Mouse (Mus musculus) heart, embryonic 16.5 days (tissue): ENCODE measurements around the gene Acvr1. TPM values are rescaled to one million over a fixed set of nuclear protein-coding genes. Genes with fewer than 3 reads are reported as not detected.
A peak's percentile ranks its signal among the peaks of the same experiment; 100 is the strongest.

ENCODE experiments used
- ATAC-seq: fragments of 200-750 bp; cut with Nextera tagmentation; replicated peaks from 2 replicates; pipeline ENCODE4 v1.8.0; 2017; ENCODE audit warnings: moderate number of reproducible peaks; ENCODE audit not compliant: insufficient read depth, low FRiP score; ENCODE audit errors: extremely low read depth
- H3K27ac ChIP-seq: fragments of 300-500 bp; sonication (generic); 2 replicates; pipeline ENCODE4 v1.5.1; 2014; ENCODE audit warnings: mild to moderate bottlenecking, low read length, control low read depth, moderate library complexity
- H3K27me3 ChIP-seq: fragments of 300-500 bp; sonication (generic); 2 replicates; pipeline ENCODE4 v1.6.1; 2014; ENCODE audit warnings: low read length, mixed read lengths; ENCODE audit not compliant: control insufficient read depth, insufficient read depth
- H3K36me3 ChIP-seq: fragments of 300-500 bp; sonication (generic); 2 replicates; pipeline ENCODE4 v1.6.1; 2014; ENCODE audit not compliant: control insufficient read depth, insufficient read depth
- H3K4me1 ChIP-seq: fragments of 300-500 bp; sonication (generic); 2 replicates; pipeline ENCODE4 v1.6.1; 2014; ENCODE audit warnings: low read length, mixed read lengths; ENCODE audit not compliant: control insufficient read depth, insufficient read depth
- H3K4me2 ChIP-seq: fragments of 300-500 bp; sonication (generic); 2 replicates; pipeline ENCODE4 v1.6.1; 2014; ENCODE audit warnings: low read depth, mild to moderate bottlenecking, control low read depth, low read length
- H3K4me3 ChIP-seq: fragments of 300-500 bp; sonication (generic); 2 replicates; pipeline ENCODE4 v1.5.1; 2014; ENCODE audit warnings: mild to moderate bottlenecking, control low read depth, low read length
- H3K9ac ChIP-seq: fragments of 300-500 bp; sonication (generic); 2 replicates; pipeline ENCODE4 v1.6.1; 2014; ENCODE audit warnings: low read length, control low read depth
- H3K9me3 ChIP-seq: fragments of 300-500 bp; sonication (generic); replicated peaks from 2 replicates; pipeline ENCODE4 v1.6.1; 2016; ENCODE audit warnings: low read length; ENCODE audit not compliant: control insufficient read depth
- WGBS: fragments of 180-500 bp; shearing (Covaris S2); extraction: QIAGEN DNeasy Blood & Tissue Kit; methylation state at CpG from one replicate; pipeline ENCODE4 v1.1.7; 2014; 5-methylcytosine and 5-hydroxymethylcytosine counted together
- polyA plus RNA-seq: library from polyadenylated mRNA; unstranded; fragments of >200 nt; fragmentation: Nextera tagmentation; extraction: Ambion mirVana; gene quantifications from 2 replicates; pipeline ENCODE4 v1.2.1, GENCODE M21; 2015

Acvr1 gene
- polyA plus RNA-seq, 1 experiment from 2014 or later = 8.0 TPM

DNA sequence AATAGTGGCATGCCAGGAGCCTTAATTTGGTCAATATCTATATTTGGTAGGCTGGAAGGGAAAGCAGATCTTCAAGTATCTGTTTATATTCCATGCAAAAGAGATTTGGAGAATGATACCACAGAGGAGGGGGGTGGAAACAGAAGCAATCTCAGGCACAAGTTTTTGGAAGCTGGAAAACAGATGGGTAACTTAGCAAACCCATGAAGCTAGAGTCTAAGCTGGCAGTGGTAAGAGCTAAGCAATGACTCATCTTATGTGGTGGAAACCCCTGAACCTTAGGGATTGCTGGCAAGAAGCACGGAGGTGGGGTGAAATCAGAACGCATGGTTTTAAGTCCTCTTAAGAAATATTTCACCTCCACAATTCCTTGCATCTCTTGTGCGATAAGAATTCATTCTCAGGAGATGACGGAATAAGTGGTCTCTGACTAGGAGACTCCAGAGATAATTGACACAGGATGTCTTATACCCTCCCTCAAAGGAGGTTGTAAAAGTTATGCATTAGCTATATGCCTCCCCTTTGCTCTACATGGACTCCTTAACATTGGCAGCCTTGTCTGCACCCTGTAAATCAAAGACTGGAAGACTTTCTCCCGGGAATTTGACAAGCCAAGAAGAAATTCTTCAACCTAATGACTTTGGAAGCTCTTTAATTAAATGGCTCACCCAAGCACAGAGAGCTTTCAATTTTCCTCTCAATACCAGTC is 157.9 kb downstream of the Acvr1 start:
- Histone ChIP-seq H3K36me3 (no peaks in the 10 kb centered on the region), H3K4me2 (no peak overlapping the region), H3K9me3 (peaks cover 2% of the 10 kb centered on the region; the same call in 1 of the 2 replicates), H3K9ac (no peak overlapping the region), H3K4me1 (no peaks in the 10 kb centered on the region), H3K27me3 (no peaks in the 10 kb centered on the region), H3K27ac (no peak overlapping the region), H3K4me3 (no peak overlapping the region)
- 75% methylated on average over 5 of the region's 5 CpGs for WGBS
- ATAC-seq = no peak

DNA sequence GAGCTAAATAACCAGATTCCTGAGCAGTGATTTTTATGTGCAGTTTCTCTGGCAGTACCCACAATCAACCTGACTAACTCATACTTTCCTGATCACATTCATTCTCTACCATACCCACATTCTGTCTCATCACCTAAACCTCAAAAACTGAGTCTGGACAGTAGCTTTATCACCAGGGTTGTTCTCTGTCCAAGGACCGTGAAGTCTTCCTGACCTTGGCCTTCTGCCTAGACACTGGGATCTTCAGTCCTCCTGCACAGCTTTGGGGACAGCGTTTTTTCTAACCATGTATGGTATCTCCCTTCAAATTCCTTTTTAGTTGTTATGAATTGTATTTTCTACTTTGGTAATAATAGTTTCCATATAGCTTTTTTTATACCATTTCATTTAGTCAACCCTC is 163.5 kb downstream of the Acvr1 start:
- Histone ChIP-seq H3K4me1 (no peaks in the 10 kb centered on the region), H3K9ac (no peak overlapping the region), H3K27ac (no peak overlapping the region), H3K4me2 (no peak overlapping the region), H3K27me3 (no peaks in the 10 kb centered on the region), H3K36me3 (no peaks in the 10 kb centered on the region), H3K9me3 (peaks cover 2% of the 10 kb centered on the region; the same call in 1 of the 2 replicates), H3K4me3 (no peak overlapping the region)
- WGBS = 75% methylated on average over 2 of the region's 2 CpGs
- no peak for ATAC-seq

DNA sequence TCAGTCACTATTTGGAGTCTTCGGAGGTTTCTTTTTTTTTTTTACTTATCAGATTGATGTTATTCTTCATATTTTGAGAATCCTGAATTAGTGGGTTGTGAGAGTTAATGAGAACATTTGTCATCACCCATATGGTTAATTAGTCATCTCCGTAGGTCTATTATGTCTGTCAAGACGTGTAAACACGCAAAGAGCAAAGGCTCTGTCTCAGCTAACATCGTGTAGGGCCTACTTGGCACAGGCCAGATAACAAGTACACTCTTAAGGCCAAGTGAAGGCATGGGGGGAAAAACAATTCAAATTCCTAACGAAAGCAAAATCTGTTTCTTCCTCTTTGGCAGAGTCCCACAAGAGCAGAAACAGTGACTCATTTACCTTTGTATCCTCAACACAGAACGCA is 178.4 kb downstream of the Acvr1 start:
- H3K27me3 ChIP-seq = no peaks in the 10 kb centered on the region
- H3K27ac ChIP-seq = no peak overlapping the region
- ATAC-seq = no peak
- H3K9me3 ChIP-seq = no peaks in the 10 kb centered on the region
- H3K4me3 ChIP-seq = no peak overlapping the region
- H3K4me1 ChIP-seq = no peaks in the 10 kb centered on the region
- no peaks in the 10 kb centered on the region for H3K36me3 ChIP-seq
- no peak overlapping the region for H3K4me2 ChIP-seq
- no peak overlapping the region for H3K9ac ChIP-seq
- 75% methylated on average over 7 of the region's 7 CpGs for WGBS

DNA sequence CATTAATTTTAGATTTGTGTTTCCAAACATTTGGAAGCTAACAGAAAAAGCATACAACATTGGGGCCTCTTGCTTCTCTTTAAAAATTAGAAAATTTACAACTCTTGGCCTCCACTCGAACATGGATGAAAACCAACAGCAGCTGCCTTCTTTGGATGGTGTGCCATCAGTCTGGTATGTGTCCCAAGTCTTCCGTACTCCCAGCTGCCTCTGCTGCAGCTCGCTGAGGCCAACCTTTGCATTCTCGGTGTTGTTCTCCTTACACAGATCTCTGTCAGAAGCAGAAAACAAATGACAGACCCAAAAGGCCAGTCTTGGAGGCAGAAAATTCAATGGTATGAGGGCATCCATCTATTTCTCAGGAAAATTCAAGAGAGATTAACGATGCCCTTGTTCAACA is 186.9 kb downstream of the Acvr1 start:
- Histone ChIP-seq H3K4me3 (no peak overlapping the region), H3K36me3 (no peaks in the 10 kb centered on the region), H3K4me1 (no peaks in the 10 kb centered on the region), H3K27me3 (no peaks in the 10 kb centered on the region), H3K9ac (no peak overlapping the region), H3K4me2 (no peak overlapping the region), H3K27ac (no peak overlapping the region), H3K9me3 (no peaks in the 10 kb centered on the region)
- no peak for ATAC-seq
- WGBS = 81% methylated on average over 5 of the region's 5 CpGs

DNA sequence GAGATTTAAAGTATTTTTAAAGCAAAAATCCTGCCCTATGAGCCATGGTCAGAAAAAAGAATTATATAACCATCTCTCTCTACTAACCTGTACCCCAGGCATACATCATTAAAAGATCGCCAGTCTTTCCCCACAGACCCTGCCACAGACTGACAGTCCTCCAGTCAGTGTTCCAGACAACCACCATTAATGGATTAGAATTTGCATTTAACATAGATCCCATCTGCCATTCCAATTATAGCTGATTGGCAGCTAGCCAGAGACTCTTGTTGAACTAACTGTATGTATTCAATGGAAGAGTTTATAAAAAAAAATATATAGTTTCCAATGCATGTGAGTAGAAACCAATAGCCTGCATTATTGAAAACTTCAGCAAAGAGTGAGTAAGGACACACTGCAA is 187.5 kb downstream of the Acvr1 start:
- no peak for ATAC-seq
- Histone ChIP-seq H3K27ac (no peak overlapping the region), H3K4me1 (no peaks in the 10 kb centered on the region), H3K4me2 (no peak overlapping the region), H3K27me3 (no peaks in the 10 kb centered on the region), H3K9me3 (peaks cover 3% of the 10 kb centered on the region), H3K9ac (no peak overlapping the region), H3K36me3 (no peaks in the 10 kb centered on the region), H3K4me3 (no peak overlapping the region)
- 84% methylated on average over 1 of the region's 1 CpGs for WGBS

DNA sequence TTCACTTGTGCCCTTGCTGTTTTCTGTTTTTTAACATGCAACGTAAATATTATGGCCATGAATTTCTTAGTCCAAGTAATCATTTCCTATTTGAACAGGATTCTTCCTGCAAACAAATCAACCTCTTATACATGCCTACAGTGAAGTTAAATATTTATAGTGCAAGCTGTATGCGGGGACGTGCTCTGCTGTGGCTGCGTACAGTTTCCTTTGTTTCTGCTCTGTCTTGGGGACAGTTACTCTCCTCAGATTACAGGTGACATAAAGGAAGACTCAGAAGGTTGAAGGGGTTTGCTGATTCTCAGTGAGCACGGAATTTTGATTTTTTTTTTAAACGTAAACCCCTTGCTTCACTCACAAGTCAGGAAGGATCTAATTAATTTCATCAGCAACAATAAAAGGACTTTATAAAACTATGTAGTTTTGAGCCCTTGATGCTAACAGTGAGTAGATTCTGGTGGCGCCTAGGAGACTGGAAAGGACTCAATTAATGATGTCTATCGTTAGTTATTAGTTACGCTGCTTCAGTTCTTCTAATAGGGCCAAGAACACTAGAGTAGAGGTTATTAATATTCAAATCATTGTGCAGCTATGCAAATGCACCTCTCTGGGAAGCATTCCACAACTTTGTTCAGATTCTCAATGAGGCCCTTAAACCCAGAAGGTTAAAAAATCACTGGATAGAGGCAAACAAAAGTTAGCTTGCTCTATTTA is 189.4 kb downstream of the Acvr1 start:
- 82% methylated on average over 9 of the region's 9 CpGs for WGBS
- H3K36me3 ChIP-seq = no peaks in the 10 kb centered on the region
- H3K9me3 ChIP-seq = peaks cover 4% of the 10 kb centered on the region

DNA sequence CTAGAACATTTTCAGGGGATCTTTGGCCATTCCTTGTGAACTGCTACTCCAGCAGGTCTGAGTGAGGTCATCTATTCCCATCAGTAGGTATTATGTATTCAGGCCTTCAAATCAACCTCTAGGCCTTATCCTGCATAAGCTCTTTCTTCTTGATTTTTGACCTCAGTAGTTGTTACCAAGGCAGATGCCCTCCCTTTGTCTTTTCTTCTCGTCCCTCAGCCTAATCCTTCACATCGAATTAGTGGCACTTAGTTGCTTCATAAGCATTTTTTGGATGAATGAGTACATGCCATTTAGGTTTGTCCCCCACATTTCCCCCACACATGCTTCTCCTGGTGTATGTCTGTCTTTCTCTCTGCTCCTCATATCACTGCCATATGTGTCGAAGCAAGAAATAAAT is 200.8 kb downstream of the Acvr1 start:
- no peak overlapping the region for H3K9ac ChIP-seq
- H3K4me1 ChIP-seq = no peaks in the 10 kb centered on the region
- H3K4me3 ChIP-seq = no peak overlapping the region
- no peak for ATAC-seq
- 76% methylated on average over 3 of the region's 3 CpGs for WGBS
- H3K27me3 ChIP-seq = no peaks in the 10 kb centered on the region
- no peak overlapping the region for H3K27ac ChIP-seq
- H3K36me3 ChIP-seq = no peaks in the 10 kb centered on the region
- H3K9me3 ChIP-seq = no peaks in the 10 kb centered on the region
- H3K4me2 ChIP-seq = no peak overlapping the region

More for the DNA sequence above, 189.4 kb downstream of the Acvr1 start:
- Histone ChIP-seq H3K27me3 (no peaks in the 10 kb centered on the region), H3K27ac (no peak overlapping the region), H3K4me2 (no peak overlapping the region), H3K4me1 (no peaks in the 10 kb centered on the region), H3K9ac (no peak overlapping the region), H3K4me3 (no peak overlapping the region)
- no peak for ATAC-seq

DNA sequence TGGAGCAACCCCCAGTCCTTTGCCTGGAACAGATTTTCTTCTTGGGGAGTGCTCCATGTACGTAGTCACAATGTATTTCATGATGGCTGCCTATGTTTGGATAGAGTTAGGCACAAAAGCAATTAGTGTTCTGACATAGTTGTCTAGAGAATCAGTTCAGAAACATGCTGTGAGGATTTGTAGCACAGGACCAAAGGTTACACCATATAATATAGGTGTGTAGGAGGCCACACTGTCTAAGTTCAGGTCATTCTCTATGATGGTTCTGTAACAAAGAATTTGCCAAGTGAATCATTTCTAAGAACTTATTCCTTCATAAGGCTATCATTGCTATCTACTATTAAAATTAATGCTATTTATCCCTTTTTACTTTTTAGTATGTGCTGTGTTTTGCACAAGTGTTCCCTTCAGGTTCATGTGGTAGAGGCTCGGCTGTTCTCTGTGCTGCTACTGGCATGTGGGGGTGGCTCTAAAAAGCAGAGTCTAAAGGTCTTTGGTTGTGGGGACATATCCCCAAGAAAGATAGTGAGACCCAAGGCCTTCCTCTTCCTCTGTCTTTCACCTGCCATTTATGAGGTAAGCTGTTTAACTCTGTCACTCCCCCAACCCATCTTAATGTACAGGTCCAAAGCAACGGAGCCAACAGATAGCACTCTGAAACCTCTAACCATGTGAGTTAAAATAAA is 205.5 kb downstream of the Acvr1 start:
- no peak for ATAC-seq
- H3K4me2 ChIP-seq = no peak overlapping the region
- H3K9ac ChIP-seq = no peak overlapping the region
- H3K4me3 ChIP-seq = no peak overlapping the region
- H3K4me1 ChIP-seq = peaks cover 5% of the 10 kb centered on the region; the same call in 1 of the 2 replicates
- H3K27me3 ChIP-seq = 0 out of 2 replicates have a peak, but pooled peaks cover 2% of the 10 kb centered on the region
- no peaks in the 10 kb centered on the region for H3K9me3 ChIP-seq
- H3K36me3 ChIP-seq = no peaks in the 10 kb centered on the region
- H3K27ac ChIP-seq = no peak overlapping the region
- WGBS = 86% methylated on average over 3 of the region's 3 CpGs

DNA sequence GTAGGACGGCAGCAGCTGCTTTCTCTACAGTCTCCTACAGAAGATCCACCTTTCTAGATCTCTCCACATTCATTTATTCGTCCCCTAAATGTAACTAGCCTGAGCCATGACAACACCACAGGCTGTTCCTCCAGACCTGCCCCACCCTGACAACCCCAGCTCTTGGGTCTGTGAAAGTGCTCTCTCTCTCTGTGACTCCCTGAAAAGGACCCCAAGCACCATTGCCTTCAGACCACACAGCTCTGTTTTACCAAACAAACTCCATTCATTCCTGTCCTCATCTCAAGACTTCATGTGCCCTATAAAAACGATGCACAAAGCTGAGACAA is 208.9 kb downstream of the Acvr1 start:
- H3K36me3 ChIP-seq = no peaks in the 10 kb centered on the region
- H3K27ac ChIP-seq = no peak overlapping the region
- ATAC-seq = no peak
- H3K4me2 ChIP-seq = peak overlapping the region; percentile 92
- no peaks in the 10 kb centered on the region for H3K9me3 ChIP-seq
- no peak overlapping the region for H3K9ac ChIP-seq
- peaks cover 5% of the 10 kb centered on the region for H3K4me1 ChIP-seq
- H3K4me3 ChIP-seq = peak overlapping the region; percentile 63
- 0 out of 2 replicates have a peak, but pooled peaks cover 2% of the 10 kb centered on the region for H3K27me3 ChIP-seq
- WGBS = 10% methylated on average over 3 of the region's 3 CpGs
